Mouse (Mus musculus): ENCODE results near the gene Morn2.
"Not testable (repeated sequence)": the region's sequence is repeated elsewhere in the genome, so short reads cannot be mapped to it uniquely, and the experiment has no call there.

GRCm38 (mm10) chr17:80270622-80271021, 19.4 kb upstream of the Morn2 start:
- TF ChIP-seq ZNF384 (IDR thresholded peaks at IDR 0.05; ENCODE audit: low read depth, low read length); HCFC1 (IDR thresholded peaks at IDR 0.05; ENCODE audit: borderline replicate concordance, insufficient read depth, low read length); MAFK (IDR thresholded peaks at IDR 0.05; ENCODE audit: insufficient read depth, low read depth, low read length); ZC3H11A (IDR thresholded peaks at IDR 0.05; ENCODE audit: borderline replicate concordance, low read depth, low read length): not testable (repeated sequence)
